Mouse (Mus musculus) thymus, adult 18-20 months (tissue): ENCODE measurements around the gene Emilin2.

Source experiments
- DNase-seq, 2 experiments: peaks; one replicate each; pipeline ENCODE4 v3.0.0; 2022; ENCODE audit warnings: mixed read lengths in 2 of 2

Emilin2 gene

DNA sequence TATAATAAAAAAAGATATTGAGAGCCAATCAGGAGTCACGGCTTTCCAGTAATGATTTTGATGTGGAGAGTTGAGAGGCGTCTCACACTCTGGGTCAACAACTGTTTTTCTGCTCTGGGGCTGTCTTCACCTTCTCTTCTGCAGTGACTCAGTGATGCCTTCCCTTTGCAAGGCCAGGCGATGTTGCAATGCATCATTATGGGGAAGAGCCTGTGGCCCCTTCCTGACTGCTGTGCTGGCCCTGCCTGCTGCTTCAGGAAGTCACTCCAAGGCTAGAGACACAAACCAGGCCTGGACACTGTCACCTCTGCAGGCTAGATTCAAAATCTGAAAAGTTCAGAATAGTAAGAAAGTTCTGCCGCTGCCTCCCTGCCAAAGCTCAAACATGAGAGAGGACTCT lies 11.9 kb downstream of the Emilin2 start:
- DNase-seq: no peak

DNA sequence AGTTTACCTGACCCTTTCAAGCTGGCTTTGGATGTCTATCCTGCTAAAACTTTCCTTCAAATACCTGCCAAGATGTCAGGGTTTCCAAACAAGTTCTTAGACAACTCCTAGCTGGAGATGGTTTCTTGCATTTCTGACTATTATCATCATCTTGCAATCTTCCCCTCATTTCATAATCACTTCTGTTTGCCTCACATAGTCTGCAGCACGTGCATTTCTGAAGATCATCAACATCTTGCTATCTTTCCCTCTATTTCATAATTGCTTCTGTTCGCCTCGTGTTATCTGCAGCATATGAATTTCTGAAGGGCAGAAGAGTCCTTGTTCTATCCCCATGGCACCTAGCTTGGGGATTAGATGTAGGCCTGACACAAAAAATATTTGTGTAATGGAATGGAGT lies 17.2 kb downstream of the Emilin2 start:
- DNase-seq: no peak

DNA sequence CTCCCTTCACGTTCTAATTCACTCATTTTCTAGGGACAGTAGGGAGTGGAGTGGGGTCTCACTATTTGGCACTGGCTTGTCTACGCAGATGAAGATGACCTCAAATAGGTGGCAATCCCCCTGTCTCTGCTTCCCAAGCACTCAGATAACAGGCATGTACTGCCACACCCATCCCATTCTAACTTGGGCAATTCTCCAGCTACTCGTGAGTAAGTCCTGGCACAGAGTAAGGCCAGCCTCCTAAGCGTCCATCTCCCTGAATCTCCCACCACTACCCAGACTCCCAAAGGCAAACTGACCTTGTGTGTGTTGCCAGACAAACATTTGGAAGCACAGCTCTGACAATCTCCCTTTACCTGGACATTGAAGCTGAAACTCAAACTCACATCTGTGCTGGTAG lies 18.9 kb downstream of the Emilin2 start:
- DNase-seq: no peak

DNA sequence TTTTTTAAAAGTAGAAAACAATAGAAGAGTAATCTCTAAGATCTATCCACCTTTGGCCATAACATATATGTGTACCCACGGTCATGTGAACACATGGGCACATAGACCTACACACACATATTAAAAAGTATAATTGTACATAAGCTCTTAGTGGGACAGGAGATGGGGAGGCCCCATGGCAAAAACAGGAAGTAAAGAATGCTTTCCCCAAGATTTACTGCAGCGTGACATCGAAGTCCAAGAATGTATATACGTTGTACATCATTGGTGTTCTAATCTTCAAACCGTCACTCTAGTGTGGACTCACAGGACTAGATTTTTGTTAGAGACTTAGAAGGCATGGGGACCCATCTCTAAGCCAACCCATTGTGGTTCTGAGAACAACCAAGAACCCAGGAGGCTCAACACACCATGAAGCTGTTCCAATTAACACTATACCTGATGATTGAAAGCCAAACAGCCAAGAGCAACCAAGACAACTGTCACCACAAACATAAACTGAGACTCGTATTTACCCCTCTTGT lies 19.8 kb downstream of the Emilin2 start:
- DNase-seq: no peak

DNA sequence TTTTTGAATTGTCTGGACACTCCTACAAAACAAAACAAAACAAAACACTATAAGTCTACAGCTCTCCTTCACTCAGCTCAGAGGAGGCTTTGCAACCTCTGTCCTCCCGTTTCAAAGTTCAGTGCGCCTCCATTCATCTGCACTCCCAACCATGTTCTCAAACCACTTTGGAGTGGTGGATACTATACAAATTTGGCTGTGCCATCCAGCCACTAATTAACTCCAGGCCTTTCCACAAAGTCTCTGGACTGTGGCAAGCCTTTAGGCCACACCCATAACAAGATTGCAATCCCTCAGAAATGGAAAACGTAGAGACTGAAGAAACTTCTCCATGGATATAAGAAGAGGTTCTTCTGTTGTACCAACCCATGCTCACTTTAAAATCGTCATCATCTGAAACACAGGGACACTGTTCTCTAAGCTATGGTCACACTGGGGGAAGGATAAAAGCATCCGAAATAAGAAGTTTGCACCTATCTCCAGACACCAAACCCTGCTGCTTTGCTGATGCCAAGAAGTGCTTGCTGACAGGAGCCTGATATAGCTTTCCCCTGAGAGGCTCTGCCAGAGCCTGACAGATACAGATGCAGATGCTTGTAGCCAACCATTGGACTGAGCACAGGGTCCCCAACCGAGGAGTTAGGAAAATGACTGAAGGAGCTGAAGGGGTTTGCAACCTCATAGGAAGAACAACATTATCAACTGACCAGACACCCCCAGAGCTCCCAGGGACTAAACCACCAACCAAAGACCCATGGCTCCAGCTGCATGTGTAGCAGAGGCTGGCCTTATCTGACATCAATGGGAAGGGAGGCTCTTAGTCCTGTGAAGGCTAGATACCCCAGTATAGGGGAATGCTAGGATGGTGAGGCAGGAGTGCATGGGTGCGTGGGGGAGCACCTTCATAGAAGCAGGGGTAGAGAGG lies 21.0 kb downstream of the Emilin2 start:
- DNase-seq: no peak

DNA sequence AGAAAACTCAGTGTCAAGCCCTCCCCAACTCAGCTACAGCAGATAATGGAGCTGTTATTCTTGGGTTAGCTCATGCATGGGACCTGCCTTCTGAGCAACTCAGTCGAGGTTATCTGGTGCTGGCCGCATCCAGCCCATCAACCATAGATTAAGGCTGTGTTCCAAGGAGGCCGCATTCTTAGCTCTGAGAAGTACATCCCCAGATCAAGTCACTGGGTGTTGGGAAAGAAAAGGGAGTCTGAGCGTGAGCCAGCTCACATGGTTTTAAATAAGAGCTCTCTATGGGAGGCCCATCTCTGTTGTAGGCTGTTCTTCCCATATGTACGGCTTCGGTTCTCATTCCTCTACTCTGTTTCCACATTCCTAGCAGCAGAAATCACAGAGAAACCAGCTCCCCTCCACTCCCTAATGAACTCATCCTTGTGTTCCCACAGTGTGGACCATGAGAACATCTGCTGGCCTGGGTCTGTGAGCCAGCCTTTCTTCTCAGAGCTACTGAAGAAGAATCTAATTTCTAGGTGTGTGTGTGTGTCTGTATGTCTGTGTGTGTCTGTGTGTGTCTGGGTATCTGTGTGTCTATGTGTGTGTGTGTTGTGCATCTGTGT lies 22.1 kb downstream of the Emilin2 start:
- no peak for DNase-seq

DNA sequence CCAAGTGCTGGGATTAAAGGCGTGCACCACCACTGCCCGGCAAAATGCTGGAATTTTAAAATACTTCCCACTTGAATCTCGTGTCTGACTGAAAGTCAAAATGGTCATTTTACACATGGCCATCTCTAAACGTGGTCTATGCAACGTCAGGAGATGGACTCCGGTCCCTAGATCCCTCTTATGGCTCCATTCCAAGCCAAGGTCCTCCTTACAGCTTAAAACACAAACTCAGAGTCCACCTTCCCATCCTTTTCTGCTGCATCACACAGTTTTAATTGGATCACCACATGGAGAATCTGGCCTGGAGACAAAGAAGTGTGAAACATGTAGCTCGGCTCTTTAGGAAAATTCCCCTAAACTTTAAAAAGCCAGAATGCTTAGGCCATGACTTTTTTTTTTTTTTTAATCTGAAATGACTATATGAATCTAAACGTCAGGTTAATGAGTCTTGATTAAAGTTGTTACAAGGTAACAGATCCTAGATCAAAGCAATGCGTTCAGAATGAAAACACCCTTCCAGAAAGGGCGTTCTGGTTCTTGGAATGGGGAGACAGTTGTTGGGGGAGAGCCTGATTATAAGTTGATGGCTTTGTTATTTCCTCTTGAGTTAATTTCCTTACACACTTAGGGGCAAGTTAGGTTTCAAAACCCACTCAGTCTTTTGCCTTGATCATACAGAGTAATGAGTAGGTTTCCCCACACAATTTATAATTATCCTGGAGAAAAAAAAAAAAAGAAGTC lies 22.8 kb downstream of the Emilin2 start:
- DNase-seq: no peak

DNA sequence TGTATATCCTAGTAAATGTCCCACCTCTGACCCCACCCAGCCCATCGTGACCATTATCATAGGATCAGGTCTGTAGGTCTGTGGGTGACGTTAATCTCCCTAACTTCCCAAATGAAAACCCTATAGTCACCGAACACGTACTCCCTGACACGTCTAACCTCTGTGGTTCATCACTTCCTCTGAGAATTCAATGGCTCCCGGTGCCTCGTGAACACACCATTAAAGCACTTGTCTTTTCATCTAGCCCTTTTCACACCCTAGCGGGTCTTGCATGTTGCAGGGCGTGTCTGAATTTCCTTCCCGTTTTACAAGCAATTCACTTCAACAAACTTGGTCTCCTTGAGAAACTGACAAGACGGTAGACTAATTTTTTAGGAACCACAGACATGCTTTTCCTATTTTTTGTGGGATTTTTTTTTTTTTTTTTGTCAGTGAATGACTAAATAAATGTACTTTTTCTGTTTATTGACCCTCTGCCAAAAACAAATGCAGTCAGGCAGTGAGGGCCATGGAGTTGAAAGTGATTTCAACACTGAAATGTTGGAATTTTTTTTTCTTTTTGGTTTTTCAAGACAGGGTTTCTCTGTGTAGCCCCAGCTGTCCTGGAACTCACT lies 23.5 kb downstream of the Emilin2 start:
- DNase-seq: no peak

DNA sequence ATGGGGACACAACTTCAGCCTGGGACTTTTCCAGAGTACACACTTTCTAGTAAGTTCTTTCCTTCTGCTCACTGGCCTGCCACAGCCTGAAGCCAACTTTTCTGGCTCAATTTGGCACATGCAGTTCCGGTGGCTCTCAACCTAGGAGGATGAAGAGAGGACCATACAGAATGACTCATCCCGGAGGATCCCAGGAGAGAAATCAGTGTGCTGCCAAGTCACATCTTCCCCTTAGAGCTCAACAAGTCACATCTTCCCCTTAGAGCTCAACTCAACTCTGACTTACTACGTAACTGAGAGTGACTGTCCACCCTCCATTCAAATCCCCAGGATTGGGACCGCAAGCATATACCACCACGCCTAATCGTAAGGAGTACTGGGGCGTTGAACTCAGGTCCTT lies 24.2 kb downstream of the Emilin2 start:
- DNase-seq: no peak

DNA sequence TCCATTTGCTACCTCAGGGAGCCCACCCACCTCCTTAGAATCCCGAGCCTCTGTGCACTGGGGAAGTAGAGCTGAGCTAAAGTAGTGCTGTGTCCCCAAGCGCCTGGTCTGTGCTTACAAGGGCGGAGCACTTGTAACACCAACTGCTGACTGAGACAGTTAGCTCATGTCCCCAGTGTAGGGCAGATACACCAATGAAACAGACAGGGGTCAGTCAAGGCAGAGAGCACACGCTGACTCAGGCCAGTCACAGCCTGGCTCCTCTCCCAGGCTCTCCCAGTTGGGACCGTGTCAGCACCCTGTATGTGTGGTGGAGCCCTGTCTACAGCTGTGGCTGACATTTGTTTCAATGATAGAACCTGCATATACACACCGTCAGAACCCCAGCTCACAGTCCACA lies 25.8 kb downstream of the Emilin2 start:
- no peak for DNase-seq

DNA sequence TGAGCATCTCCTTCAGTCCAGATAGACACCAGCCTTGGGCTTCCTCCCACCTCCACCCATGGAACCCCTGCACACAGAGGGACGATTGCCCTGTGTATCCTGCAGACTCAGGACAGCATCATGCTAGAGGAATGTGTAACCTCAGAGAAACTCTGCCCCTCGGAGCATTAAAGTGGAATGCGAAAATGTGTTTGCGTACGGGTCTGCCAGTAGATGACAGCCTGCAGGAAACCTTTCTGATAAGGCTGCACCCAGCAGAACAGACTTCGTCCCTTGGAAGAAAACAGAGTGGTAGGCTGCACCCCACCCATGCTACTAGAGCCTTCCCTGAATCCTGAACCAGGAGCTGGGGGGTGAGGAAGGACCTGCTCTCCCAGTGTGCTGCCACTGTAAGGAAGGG lies 26.9 kb downstream of the Emilin2 start:
- no peak for DNase-seq

DNA sequence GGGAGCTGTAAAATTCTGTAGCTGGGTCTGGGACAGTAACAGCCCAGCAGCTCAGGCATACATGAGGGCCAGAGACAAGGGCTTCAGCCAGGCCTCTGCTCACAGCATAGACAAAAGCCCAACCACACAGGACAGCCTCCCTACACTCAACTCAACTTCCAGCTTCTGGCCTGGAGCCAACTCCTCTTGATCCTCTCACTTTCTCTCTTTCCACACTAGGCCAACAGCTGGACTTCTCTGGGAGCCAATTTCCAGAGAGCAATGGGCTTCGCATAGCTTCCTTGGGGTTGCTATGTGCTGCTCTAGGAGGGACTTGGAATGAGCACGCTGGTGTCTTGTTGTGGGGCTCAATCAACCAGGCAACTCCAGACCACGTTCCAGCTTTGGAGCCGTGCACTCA lies 28.5 kb downstream of the Emilin2 start:
- DNase-seq: no peak

DNA sequence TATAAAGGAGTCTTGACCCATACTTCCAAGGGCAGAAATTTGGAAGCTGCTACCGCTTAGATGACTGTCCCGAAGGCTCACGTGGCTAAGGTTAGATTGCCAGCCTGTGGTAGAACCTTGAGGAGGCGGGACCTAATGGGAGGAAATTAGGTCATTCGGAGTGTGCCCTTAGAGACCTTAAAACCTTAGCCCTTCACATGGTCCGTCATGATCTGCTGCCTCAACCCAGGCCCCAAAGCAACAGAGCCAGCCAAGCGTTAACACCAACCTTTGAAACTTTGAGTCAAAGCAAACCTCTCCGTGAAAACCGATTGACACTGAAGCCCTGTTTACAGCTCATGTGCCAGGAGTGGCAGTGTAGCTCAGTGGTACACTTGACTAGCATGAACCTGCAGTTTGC lies 29.1 kb downstream of the Emilin2 start:
- no peak for DNase-seq

DNA sequence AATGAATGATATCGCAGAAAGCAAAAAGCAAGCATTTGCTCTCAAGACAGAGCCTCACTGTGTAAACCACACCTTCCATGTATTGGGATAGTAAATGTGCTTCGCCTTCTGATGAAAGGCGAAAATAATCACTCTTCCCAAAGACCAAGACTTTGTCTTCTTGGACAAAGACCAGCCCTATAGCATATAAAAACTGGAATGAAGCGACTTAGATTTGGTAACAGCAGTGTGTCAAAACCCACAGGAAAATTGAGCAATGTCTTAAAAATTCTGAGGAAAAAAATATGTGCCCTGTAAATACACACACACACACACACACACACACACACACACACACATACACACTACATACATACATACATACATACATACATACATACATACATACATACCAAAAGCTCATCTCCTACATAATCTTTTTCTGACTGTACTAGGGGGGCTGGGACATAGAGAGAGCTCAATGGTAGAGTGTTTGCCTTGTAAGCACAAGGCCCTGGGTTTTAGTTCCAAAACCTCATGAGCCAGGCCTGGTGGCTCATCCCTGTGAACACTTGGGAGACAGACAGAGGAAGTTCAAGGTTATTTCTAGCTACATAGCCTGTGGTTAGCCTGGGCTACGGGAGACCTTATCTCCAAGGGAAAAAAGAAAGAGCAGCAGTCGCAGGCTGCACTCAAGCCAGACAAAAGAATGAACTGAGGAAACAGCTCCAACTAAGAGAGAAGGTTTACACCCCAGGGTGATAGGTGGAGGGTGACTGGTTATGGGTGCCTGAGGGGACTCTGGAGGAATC lies 33.9 kb downstream of the Emilin2 start:
- DNase-seq: no peak

DNA sequence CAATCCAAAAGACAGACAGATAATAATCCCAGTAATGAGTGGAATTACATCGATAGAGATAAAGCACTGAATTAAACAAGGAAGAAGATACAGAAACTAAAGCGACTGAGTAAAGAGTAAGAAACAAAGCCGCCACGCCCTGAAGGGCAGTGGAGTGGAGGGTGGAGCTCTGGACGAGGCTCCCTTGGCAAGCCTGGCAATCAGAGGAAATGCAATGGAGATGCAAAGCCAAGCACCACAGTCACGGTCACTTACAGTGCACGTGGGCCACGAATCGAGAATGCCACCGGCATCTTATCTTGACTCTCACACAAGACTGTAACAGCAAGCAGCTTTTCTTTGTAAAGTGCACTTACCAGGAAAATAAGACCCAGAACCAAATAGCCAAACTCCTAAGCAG lies 35.0 kb downstream of the Emilin2 start:
- no peak for DNase-seq

DNA sequence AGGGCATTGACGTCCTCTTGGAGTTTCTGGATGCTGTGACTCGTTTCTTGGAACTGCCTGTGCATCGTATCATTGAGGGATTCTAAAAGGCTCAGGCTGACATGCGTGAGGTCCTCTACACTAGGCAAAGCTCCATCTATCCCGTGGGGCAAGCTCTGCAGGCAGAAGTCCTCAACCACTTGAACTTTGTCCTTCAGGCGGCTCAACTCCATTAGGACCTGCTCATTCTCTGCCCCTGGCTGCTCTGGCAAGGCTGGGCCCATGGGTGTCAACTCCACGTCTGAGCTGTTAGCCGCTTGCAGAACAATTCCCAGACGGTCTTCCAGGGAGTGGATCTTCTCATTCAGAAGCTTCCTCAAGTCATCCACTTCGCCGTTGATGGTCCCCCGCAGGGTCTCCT lies 37.9 kb downstream of the Emilin2 start:
- no peak for DNase-seq

DNA sequence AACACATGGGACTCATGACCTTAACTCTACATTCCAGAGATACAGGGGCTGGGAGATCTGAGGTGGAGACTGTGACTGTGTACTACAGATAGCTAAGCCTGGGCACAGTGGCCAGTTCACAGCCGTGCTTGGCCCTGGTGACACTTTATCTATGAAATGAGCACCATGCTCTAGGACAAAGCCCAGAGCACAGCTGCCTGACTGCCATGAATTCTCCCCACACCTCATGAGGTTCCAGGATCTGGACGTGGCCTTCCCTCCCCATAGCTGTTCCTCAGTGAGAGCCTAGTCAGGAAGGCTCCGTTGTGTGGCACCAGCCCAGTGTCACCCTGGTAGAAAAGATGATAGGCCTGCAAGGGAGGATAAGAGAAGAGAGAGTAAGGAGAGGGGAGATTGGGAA lies 43.2 kb downstream of the Emilin2 start:
- DNase-seq: no peak

DNA sequence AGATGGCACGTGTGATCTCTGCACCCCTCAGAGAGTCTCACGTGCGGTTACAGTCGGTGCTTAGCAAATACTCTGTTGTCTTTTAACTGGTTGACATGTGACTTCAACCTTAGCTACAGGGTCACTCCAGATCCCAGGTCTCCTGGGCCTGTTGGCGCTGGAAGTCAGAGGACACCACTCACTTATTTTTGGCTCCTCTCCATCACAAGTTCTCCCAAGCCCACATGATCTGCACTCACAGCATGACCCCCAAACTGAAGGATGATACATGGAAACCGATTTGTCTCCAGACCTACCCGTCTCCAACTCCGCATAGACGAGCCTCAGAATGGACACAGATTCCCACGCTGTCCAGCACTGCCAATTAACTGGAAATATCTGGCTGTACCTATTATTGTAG lies 43.6 kb downstream of the Emilin2 start:
- DNase-seq: no peak

DNA sequence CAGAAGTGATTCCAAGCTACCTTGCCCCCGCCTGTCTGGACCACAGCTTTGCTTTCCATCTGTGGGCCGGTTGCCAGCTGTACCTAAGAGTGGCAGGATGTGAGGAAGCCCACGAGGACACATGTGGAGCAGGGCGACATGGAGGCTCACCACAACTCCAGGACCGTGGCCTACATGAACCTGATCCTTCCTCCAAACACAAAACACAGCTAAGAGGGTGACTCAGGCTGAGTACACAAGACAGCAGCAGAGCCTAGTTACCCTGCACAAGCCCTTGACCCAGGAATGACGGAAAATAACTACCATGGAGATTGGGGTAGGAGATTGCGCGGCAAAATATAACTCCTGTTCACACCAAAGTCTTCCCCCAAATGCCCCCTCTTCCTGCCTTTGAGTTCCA lies 44.4 kb downstream of the Emilin2 start:
- DNase-seq: no peak

DNA sequence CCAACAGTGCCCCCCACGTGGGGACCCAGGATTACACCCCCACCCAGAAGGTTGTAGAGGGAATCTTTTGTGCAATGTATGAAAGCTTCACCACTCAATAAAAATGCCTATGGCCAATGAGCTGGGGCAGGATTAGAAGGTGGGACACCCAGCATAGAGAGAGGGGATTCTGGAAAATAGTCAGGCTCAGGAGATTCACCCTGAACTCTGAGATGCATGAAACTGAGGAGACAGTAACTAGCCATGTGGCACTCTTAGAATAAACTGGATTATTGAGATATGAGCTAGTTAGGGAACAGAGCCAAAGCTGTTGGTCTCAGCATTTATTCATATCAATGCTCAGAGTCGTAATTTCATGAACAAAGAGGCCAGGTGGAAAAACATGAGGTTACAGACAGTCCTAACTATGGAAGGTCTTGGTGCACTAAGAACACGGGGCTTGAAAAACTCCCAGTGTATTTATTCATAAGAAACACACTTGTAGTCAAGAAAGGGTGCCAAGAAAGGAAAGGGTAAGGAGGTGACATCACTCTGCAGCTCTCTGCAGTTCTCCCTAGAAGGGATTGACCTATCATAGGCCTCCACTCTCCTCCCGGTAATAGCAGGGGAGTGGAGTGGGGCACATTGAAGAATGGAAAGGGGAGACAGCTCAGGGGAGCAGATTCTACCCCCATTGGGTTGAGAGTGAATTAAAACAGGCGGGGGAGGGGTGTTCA lies 46.3 kb downstream of the Emilin2 start:
- no peak for DNase-seq

DNA sequence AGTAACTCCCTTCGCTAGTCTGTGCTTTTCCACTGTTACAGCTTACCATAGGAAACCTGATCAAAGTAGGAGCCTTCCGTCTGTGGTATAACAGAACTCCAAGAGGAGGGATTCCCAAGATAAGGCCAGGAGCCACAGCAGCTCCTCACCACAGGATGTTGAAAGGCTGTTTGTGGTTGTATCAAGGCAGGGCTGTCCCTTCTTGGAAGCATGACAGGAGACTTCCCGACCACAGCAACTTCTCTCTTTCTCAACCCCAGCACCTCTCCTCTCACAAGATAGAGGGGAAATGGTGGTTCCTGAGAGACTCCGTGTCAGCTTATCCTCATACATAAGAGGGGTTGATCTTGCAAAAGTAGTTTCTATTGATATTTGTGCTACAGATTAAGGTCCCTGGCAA lies 47.0 kb downstream of the Emilin2 start:
- no peak for DNase-seq

DNA sequence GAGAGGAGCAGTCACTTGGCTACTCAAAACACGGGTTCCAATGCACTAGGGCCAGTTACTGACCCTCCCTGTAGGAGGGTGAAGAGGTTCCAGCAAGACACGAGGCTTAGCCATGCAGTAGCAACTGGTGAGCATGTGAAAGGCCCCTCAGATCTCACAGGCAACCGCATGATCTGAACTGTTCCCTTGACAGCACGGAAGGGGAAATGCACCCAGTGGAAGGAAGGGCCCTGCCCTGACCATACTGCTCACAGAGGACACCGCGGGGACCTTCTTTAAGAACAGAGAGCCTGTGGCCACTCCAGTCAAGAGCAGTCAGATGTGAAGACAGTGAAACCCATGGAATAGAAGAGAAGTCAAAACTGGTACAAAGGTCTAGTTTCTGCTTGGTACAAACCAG lies 48.6 kb downstream of the Emilin2 start:
- no peak for DNase-seq
